Mouse (Mus musculus) heart, adult 9 months (tissue): Measurements from ENCODE around the gene Rai14.

Source experiments
- DNase-seq, 2 experiments: peaks; one replicate each; pipeline ENCODE4 v3.0.0; 2022; ENCODE audit warnings: low spot score in 2 of 2

Rai14 gene

DNA sequence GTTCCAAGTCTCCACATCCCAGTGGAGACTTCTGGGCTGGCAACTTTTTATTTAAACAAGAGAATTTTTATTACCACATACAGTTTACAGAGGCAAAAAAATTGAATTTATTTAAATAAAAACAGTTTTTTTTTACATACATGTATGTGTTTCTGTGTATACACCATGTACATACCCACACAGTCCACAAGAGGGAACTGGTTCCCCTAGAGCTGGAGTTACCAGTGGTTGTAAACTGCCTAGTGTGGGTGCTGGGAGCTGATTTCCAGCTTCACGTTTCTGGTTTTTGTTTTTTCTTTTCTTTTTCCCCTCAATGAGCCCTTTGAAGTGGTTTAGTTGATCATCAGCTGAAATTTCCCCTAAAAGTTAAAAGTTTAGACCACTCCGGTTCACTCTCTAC is 96.1 kb downstream of the Rai14 start:
- no peak for DNase-seq

DNA sequence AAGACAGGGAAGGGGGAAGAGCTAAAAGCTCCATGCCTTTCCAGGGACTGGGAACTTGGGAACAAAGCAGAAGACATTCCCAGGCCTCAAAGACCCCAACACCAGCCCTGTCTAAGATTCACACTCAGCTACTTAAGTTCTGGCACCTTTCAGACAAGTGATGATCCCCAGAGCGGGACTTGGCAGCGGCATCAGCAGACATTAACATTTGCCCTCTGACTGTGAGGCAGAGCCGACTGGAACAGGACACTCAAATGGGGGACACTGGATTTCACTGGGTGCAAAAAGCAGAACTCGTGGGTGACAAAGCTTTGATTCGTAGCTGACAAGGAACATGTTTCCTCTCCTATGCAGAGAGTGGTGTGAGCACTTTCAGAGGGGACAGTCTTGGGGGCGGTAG is 98.4 kb downstream of the Rai14 start:
- no peak for DNase-seq

DNA sequence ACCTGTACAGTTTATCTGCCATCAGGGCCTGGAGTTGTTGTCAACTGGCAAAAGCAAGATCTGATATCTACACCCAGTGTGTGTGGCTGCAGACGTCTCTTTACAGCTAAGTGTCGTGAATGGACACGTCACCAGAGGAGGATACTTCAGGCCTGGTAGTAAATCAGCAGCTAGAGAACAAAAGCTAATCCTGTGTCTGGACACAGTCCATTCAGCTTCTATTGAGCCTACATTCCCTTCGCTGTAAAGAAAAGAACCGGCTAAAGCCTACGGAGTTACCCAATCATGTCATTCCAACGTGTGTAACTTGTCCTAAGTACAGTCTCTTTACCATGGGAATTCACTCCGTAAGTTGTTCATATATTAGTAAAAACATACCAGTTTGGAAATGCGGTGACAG is 103.4 kb downstream of the Rai14 start:
- no peak for DNase-seq

GRCm38 (mm10) chr15:10609107-10609506 is 105.3 kb downstream of the Rai14 start:
- DNase-seq = no peak

DNA sequence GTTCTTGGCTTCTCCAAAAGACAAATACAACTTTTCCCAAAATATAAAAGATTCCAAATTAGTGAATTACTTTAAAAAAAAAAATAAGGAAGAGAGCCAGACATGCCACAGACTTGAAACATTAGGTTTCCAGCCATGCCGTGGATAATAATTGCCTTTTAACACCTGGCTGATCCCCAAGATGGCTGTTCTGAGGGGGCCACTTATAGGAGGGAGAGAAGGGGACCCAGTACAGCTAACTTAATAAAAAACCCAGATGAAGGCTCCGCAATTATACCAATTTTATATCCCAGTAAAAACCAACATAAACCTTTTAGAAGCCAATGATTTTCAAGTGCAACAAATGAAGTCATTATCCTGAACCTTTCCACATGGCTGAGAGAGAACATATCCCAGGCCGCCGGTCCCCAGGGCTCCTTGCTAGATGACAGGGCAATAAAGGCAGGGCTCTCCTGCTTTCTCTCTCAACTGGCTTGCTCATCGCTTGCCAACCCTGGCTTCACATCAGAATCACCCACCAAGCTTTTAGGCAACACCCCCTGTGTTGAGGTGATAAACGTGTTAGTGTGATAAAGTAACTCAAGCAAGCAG is 105.8 kb downstream of the Rai14 start:
- no peak for DNase-seq

DNA sequence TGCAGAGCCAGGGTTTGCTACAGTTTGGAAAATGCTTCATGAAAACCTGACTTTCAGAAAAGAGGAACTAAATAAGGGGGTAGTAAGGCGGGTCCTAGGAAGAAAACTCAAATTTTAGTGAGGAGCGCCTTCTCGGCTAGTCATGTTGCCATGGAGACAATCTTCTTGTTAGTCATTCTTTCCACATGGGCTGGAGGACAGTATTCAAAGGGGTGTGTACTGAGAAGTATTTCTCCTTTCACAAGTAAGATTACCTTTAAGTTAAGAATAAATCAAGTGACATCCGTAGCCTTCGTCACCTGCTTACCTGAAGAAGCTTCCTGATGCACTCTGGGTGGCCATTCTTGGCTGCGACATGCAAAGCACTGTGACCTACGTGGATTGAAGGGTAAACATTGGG is 115.0 kb downstream of the Rai14 start:
- DNase-seq = peak; percentile 6 to 21

DNA sequence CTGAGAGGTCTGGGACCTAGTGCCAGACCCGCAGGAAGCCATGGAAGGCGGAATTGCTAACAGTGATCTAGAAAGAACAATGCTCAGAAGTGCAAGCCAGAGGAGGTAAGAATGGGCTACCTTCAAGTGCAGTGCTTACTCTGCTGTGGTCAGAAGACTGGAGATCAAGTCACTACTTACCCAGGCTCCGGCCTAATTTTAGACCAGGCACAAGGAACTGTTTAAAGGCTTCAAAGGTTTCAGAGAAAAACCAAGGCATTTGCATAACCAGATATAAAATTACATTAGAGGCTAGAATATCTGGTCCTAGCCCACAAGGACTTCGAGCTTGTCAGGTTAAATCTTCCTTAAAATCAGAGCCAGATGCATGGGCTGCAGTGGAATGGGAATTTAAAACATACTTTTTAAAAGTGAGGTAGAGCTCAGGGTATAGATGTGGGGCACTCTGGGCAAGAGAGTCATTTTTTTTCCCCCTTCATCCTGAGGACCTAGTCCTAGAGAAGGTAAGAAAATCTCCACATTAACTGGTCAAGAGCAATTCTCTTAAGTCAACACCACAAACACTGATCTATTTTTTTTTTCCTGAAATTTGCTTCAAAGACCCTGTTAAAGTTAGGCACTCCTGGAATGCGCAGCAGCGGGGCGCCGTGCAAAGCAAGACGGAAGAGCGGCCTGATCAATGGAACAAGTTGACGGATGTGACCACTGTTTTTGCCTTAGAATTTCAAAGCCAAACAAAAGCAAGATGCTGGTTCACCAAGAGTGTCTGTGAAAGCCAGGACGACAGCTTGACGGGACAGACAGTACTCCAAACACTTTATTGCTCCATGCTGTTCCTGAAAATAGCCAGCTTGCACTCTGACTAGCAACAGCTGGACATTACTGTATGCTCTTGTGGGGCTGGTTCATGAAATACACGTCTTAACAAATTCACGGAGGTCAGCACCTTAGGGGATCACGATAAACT is 115.9 kb downstream of the Rai14 start:
- peak; percentile 12 to 44 for DNase-seq

DNA sequence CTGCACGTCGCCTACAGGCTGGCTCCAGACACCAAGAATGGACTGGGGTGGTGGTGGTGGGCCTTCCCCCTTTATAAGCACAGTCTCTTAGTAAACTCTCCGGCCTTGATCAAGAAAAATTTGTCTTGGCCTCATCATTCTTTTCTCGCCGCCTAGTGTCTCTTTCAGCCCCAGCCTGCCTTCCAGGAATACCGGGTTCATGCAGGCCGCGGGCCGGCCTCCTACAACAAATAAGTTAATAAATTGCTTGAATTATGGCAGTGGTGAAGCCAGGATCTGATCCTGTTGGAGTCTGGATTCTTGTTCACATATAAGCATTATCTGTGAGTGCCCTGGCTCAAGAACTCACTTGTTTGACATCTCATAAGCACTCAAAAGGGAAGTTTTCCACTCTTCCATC is 117.6 kb downstream of the Rai14 start:
- DNase-seq = no peak

GRCm38 (mm10) chr15:10595408-10595807 is 119.0 kb downstream of the Rai14 start:
- no peak for DNase-seq

GRCm38 (mm10) chr15:10594910-10595309 is 119.5 kb downstream of the Rai14 start:
- DNase-seq = no peak

DNA sequence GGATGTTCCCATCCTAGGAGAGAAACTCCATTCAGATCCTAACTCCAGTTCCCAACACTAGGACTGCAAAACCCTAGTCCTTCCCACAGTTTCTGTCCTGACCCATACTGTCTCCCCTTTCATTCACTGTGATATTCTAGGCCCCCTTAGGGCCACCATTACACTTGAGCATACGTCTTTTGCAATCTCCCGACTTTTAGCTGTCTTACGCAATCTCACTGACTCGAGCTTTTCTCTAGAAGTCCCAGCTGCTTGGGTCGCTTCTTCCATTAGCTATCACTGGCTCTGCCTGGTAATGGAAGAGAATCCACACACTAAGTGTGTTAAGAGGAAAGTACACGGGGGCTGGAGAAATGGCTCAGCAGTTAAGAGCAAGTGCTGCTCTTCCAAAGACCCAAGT is 121.3 kb downstream of the Rai14 start:
- no peak for DNase-seq

DNA sequence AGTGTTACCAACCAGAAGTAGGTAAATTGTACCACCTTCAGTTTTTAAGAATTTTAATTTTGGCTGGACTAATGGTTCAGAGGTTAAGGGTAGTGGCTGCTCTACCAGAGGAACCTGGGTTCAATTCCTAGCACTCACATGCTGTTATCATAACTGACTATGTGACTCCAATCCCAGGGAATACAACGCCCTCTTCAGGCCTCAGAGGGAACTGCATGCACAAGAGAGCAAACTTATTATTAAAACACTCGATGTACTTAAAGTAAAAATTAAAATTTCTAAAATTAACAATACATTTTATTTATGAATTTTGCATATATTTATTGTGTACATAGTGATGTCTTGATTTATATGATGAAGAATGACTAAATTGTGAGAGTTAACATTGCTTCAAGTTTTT is 127.9 kb downstream of the Rai14 start:
- DNase-seq = no peak

- DNase-seq = no peak
Observed at GRCm38 (mm10) chr15:10584359-10585187, 129.9 kb downstream of the Rai14 start.

DNA sequence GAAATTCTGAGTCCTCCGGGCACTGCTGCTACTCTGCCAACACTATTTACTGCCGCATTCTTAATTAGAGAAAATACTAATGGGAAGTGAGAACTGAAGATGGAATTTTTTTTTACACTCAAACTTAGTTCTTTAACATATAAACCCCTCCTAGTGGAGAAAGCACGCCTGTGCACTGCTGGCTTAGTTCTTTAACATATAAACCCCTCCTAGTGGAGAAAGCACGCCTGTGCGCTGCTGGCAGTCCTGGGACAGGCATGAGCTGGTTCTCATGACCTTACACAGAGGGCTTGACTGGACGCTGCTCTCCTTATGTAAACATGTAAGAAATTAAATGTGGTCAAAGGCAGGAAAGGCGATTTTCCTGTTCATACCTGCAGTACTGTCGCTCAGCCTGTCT is 131.0 kb downstream of the Rai14 start:
- DNase-seq = peak in 1 of 2 experiments; percentile 38

GRCm38 (mm10) chr15:10579159-10579558 is 135.3 kb downstream of the Rai14 start:
- no peak for DNase-seq

GRCm38 (mm10) chr15:10566486-10566885 is 147.9 kb downstream of the Rai14 start:
- DNase-seq = no peak

GRCm38 (mm10) chr15:10564201-10564600 is 150.2 kb downstream of the Rai14 start:
- no peak for DNase-seq

DNA sequence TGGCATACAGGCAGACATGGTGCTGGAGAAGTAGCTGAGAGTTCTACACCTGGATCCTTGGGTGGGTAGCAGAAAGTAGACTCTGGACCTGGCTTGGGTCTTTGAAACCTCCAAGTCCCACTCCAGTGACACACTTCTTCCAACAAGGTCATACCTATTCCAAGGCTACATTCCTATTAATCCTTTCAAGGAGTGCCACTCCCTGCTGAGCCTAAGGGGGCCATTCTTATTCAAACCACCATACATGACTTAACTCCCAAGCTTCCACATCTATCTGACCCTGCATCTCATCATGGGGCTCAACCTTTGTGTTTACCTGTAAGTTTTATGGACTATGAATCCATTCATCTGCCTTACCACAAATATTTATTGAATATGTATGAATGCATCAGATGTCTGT is 152.1 kb downstream of the Rai14 start:
- no peak for DNase-seq

- no peak for DNase-seq
Observed at GRCm38 (mm10) chr15:10560005-10560404, 154.4 kb downstream of the Rai14 start.

DNA sequence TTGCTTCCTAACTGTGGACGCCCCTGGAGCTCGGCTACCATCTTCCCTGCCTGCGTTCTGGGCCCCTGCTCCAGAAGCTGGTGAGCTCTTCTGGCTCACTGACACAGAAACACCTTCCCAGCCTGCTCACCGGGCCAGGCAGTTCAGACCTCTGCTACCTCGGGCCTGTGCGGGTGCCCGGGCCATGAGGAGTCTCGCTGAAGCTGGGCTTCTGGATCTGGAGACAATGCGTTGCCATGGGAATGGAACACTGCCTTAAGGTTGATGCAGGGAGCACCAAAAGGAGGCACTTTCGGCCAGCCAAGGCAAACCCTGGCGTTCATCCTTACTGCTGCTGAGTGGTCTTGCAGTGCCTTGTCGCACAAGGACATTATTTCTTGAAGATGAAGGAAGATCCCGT is 156.0 kb downstream of the Rai14 start, which contains the start of gene Ttc23l:
Gene Ttc23l, minus strand, starts transcription at position 204 of the 400 bp plus-strand sequence.
- no peak for DNase-seq

- no peak for DNase-seq
Observed at GRCm38 (mm10) chr15:10554336-10554735, 160.1 kb downstream of the Rai14 start.
